Mouse (Mus musculus): ENCODE measurements at regions not wholly inside any gene's neighbourhood (a gene's known extent, or its start where the extent isn't known, plus 50 kb on each side); places are given as distances from the start of the nearest gene placed in this dataset.

DNA sequence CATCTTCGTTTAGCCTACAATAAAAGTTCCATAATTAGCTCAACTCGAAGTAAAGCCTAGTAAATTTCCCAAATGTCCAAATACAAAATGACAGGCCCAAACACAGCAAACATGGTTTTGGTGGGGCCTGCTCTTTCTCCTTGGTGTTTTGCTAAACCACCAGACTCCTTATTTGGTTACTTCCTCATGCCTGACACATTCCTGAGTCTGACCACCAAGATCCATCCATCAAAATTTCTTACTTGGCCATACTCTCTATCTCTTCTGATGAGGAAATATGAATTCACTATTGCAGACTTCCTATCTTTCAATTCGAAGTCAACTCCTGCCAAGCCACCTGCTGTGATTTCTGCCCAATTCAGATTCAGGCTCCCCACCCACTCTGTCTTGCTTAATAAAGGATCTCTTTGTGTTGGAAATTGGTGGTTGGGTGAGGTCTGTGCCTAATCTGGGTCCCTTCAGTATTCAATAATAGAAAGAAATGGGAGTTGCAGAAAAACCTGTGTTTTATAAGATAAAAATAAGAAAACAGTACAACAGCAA lies 225.9 kb upstream of the Kcnj3 start:
- TF ChIP-seq SMC3 (IDR thresholded peaks at IDR 0.05; ENCODE audit: low read depth, low read length) (no peak), ZMIZ1 (IDR thresholded peaks at IDR 0.05; ENCODE audit: low read depth, low read length) (no peak), EP300 (IDR thresholded peaks at IDR 0.05; ENCODE audit: low read depth in 1 of 2, low read length in 2 of 2) (no peak), USF2 (IDR thresholded peaks at IDR 0.05; ENCODE audit: borderline replicate concordance in 1 of 2, insufficient read depth in 1 of 2, low read depth in 1 of 2, low read length in 2 of 2) (no peak), POLR2A (IDR thresholded peaks at IDR 0.05; ENCODE audit: control insufficient read depth in 1 of 2, insufficient read depth in 1 of 2, low read depth in 1 of 2, low read length in 2 of 2, poor library complexity in 1 of 2) (no peak), MYC (IDR thresholded peaks at IDR 0.05; ENCODE audit: low read depth, low read length) (no peak), GATA1 (IDR thresholded peaks at IDR 0.05; ENCODE audit: low read depth, low read length) (no peak), CTCF (IDR thresholded peaks at IDR 0.05 in 2 of 3, conservative IDR thresholded peaks at IDR 0.05 in 1 of 3; ENCODE audit: control insufficient read depth in 1 of 3, insufficient read depth in 1 of 3, low read depth in 2 of 3, low read length in 3 of 3, poor library complexity in 1 of 3, severe bottlenecking in 1 of 3) (no peak), POLR2AphosphoS2 (IDR thresholded peaks at IDR 0.05; ENCODE audit: low read length) (no peak), RCOR1 (IDR thresholded peaks at IDR 0.05; ENCODE audit: low read depth, low read length) (no peak)

All from MEL (cell line).